Mouse (Mus musculus): ENCODE data around the gene Gpr150. TPM values are rescaled to one million over a fixed set of nuclear protein-coding genes. Genes with fewer than 3 reads are reported as not detected.

The Gpr150 gene
- polyA plus RNA-seq, 1 experiment from 2014 or later, result 0.12 TPM

DNA sequence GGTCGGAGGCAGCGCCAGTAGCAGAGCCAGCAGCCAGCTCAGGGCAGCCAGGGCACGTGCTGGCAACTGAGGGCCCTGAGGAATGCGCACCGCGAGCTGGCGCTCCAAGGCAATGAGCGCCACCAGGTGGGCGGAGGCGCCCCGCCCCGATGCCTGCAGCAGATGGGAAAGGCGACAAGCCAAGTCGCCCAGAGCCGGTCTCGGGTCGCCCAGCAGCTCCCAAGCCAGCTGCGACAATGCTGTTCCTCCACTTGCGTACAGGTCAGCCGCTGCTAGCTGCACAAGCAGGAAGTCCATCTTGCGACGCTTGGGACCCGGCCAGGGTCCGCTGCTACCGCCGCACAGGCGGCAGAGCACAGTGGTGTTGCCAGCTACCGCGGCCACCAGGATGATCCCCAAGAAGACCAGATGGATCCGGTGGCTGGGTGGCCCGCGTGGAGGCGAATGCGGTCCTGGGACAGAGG, 503 bp downstream of the Gpr150 start:
- peak overlapping the region; percentile 49 for H3K4me3 ChIP-seq (ENCODE audit: low read depth, low read length)
- no peak overlapping the region for H3K27ac ChIP-seq (replicated peaks)
- peak overlapping the region; percentile 88 for H3K4me2 ChIP-seq (replicated peaks; ENCODE audit: low read depth)
- peak; percentile 76 for ATAC-seq (ENCODE audit: low FRiP score, low TSS enrichment)
- under 1% methylated on average over 34 of the region's 34 CpGs for WGBS
- H3K27me3 ChIP-seq (ENCODE audit: control insufficient read depth, insufficient read depth, low read length), result 0 out of 2 replicates have a peak, but pooled peaks cover 8% of the 10 kb centered on the region
- H3K36me3 ChIP-seq (ENCODE audit: control insufficient read depth, insufficient read depth, low read length), result no peaks in the 10 kb centered on the region
- DNase-seq (ENCODE audit: low spot score), result peak; percentile 65
- peaks cover 8% of the 10 kb centered on the region; the same call in 1 of the 2 replicates for H3K4me1 ChIP-seq (replicated peaks; ENCODE audit: control insufficient read depth, insufficient read depth)
- no peaks in the 10 kb centered on the region for H3K9me3 ChIP-seq (ENCODE audit: control insufficient read depth, low read length)
- H3K9ac ChIP-seq (ENCODE audit: low read length), result 0 out of 2 replicates have a peak overlapping the region, but pooled peaks have one; percentile 18
- TF ChIP-seq EP300 (optimal IDR thresholded peaks at IDR 0.05), result no peak
- TF ChIP-seq CTCF (IDR thresholded peaks at IDR 0.05; ENCODE audit: low read depth), result peak; percentile 62

DNA sequence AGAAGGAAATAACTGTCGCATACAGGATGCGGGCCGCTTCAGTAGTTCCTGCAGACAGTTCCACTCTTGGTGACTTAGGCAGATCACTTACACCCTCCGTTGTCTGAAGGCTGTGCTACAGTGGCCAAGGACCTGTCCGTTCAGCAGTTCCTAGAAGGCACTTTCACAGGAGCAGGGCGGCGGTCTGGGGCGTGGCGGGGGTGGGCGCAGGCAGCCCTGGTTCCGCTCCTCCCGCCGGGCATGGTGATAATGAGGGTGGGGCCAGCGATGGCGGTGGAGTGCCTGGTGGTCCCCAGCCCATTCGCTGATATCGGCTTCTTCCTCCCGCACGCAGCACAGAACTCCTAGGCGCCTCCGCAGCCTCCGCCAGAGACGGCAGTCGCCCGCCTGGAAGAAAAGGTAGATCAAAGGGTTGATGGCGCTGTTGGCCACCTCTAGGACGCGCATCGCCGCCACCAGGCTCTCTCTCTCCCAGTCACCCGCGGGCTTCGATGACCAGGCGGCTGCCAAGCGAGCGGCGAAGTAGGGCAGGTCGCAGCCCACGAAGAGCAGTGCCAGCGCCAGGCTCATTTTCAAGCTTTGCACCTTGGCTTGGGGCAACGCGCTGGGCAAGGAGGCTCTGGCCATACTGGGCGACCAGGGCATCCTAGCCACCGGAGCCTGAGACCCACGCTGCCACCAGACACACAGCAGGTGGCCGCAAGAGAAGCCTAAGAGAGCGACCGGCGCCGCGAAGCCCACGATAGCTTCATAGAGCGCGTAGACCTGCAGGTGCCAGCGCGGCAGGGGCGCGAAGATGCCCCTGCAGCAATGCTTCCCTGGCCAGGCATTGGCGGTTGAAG, 1.2 kb downstream of the Gpr150 start:
- WGBS, result 1% methylated on average over 59 of the region's 59 CpGs
- H3K36me3 ChIP-seq (ENCODE audit: control insufficient read depth, insufficient read depth, low read length), result no peaks in the 10 kb centered on the region
- peak overlapping the region; percentile 19; the same call in 1 of the 2 replicates for H3K9ac ChIP-seq (ENCODE audit: low read length)
- ATAC-seq (ENCODE audit: low FRiP score, low TSS enrichment) (peak; percentile 32; the same call in 1 of the 2 replicates), DNase-seq (ENCODE audit: low spot score) (peak; percentile 30)
- no peak overlapping the region for H3K27ac ChIP-seq (replicated peaks)
- peak overlapping the region; percentile 88 for H3K4me2 ChIP-seq (replicated peaks; ENCODE audit: low read depth)
- no peak for TF ChIP-seq EP300 (optimal IDR thresholded peaks at IDR 0.05)
- TF ChIP-seq CTCF (IDR thresholded peaks at IDR 0.05; ENCODE audit: low read depth), result no peak
- H3K9me3 ChIP-seq (ENCODE audit: control insufficient read depth, low read length), result no peaks in the 10 kb centered on the region
- peaks cover 8% of the 10 kb centered on the region; the same call in 1 of the 2 replicates for H3K4me1 ChIP-seq (replicated peaks; ENCODE audit: control insufficient read depth, insufficient read depth)
- H3K27me3 ChIP-seq (ENCODE audit: control insufficient read depth, insufficient read depth, low read length), result 0 out of 2 replicates have a peak, but pooled peaks cover 8% of the 10 kb centered on the region
- peak overlapping the region; percentile 49 for H3K4me3 ChIP-seq (ENCODE audit: low read depth, low read length)

DNA sequence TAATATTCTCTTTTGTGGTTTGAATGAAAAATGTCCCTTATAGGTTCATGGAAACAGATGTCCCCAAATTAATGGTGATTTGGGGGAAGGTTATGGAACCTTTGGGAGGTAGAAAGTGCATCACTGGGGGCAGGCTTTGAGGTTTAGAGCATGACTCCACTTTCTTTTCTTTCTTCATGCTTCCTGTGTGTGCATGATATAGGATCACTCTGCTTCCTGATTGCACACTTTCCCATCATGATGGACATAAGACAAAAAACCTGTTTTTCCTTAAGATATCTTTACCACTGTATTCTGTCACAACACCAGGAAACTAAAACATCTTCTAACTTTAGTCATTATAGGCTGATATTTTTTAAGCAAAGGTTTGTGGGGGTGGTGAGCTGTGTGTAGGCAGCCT, 11.8 kb downstream of the Gpr150 start:
- DNase-seq (ENCODE audit: low spot score), result no peak
- H3K4me1 ChIP-seq (replicated peaks; ENCODE audit: control insufficient read depth, insufficient read depth), result no peaks in the 10 kb centered on the region
- no peak for ATAC-seq (ENCODE audit: low FRiP score, low TSS enrichment)
- no peaks in the 10 kb centered on the region for H3K27me3 ChIP-seq (ENCODE audit: control insufficient read depth, insufficient read depth, low read length)
- H3K9me3 ChIP-seq (ENCODE audit: control insufficient read depth, low read length), result no peaks in the 10 kb centered on the region
- no peak overlapping the region for H3K27ac ChIP-seq (replicated peaks)
- H3K4me3 ChIP-seq (ENCODE audit: low read depth, low read length), result no peak overlapping the region
- H3K9ac ChIP-seq (ENCODE audit: low read length), result no peak overlapping the region
- no peak for TF ChIP-seq EP300 (optimal IDR thresholded peaks at IDR 0.05)
- TF ChIP-seq CTCF (IDR thresholded peaks at IDR 0.05; ENCODE audit: low read depth), result no peak
- H3K4me2 ChIP-seq (replicated peaks; ENCODE audit: low read depth), result no peak overlapping the region
- H3K36me3 ChIP-seq (ENCODE audit: control insufficient read depth, insufficient read depth, low read length), result no peaks in the 10 kb centered on the region

DNA sequence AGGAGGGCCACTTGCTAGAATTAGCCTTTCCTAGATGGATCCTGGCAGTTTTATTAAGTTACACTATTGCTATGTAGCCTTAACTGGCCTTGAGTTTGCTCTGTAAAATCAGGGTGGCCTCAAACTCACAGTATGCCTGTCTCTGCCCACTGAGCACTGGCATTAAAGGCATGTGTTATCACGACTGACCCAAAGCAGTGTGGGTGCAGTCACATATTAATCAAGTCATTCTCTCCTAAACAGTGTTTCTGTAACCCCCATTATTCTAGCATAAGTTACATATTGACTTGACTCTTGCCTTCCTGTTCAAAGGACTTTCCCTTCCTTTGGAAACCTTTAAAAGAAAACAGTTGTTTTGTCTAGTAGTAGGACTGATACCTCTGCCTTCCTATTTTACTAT, 14.3 kb downstream of the Gpr150 start:
- Histone ChIP-seq H3K4me2 (replicated peaks; ENCODE audit: low read depth) (no peak overlapping the region), H3K9me3 (ENCODE audit: control insufficient read depth, low read length) (no peaks in the 10 kb centered on the region), H3K9ac (ENCODE audit: low read length) (no peak overlapping the region), H3K4me3 (ENCODE audit: low read depth, low read length) (no peak overlapping the region), H3K36me3 (ENCODE audit: control insufficient read depth, insufficient read depth, low read length) (no peaks in the 10 kb centered on the region), H3K27me3 (ENCODE audit: control insufficient read depth, insufficient read depth, low read length) (no peaks in the 10 kb centered on the region), H3K4me1 (replicated peaks; ENCODE audit: control insufficient read depth, insufficient read depth) (no peaks in the 10 kb centered on the region), H3K27ac (replicated peaks) (no peak overlapping the region)
- ATAC-seq (ENCODE audit: low FRiP score, low TSS enrichment), result no peak
- DNase-seq (ENCODE audit: low spot score), result no peak
- TF ChIP-seq CTCF (IDR thresholded peaks at IDR 0.05; ENCODE audit: low read depth) (no peak), EP300 (optimal IDR thresholded peaks at IDR 0.05) (no peak)
- WGBS, result 55% methylated on average over 1 of the region's 1 CpGs

DNA sequence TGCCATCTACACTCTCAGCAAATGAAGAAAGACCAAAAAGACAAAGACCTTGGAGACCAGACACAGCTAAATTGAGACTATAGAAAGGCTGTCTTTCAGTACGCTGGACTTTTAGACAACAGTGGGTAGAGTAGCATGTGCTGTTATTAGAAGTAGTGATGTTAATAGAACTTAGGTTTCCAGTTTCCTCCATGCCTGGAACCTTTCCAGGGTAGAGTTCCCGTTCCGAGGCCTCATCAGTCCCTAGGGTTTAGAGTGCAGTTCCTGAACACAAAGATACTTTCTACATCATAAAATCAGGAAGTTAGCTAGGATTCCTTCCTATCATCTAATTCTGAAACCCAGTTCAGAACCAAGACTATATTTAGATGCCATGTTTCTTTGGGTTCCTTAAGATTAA, 32.2 kb downstream of the Gpr150 start:
- H3K9me3 ChIP-seq (ENCODE audit: control insufficient read depth, low read length), result no peaks in the 10 kb centered on the region
- no peaks in the 10 kb centered on the region for H3K27me3 ChIP-seq (ENCODE audit: control insufficient read depth, insufficient read depth, low read length)
- no peak overlapping the region for H3K4me2 ChIP-seq (replicated peaks; ENCODE audit: low read depth)
- WGBS, result 54% methylated on average over 3 of the region's 3 CpGs
- ATAC-seq (ENCODE audit: low FRiP score, low TSS enrichment), result no peak
- no peaks in the 10 kb centered on the region for H3K36me3 ChIP-seq (ENCODE audit: control insufficient read depth, insufficient read depth, low read length)
- H3K9ac ChIP-seq (ENCODE audit: low read length), result no peak overlapping the region
- H3K4me3 ChIP-seq (ENCODE audit: low read depth, low read length), result no peak overlapping the region
- no peaks in the 10 kb centered on the region for H3K4me1 ChIP-seq (replicated peaks; ENCODE audit: control insufficient read depth, insufficient read depth)
- DNase-seq (ENCODE audit: low spot score), result no peak
- no peak for TF ChIP-seq EP300 (optimal IDR thresholded peaks at IDR 0.05)
- TF ChIP-seq CTCF (IDR thresholded peaks at IDR 0.05; ENCODE audit: low read depth), result no peak
- H3K27ac ChIP-seq (replicated peaks), result no peak overlapping the region

DNA sequence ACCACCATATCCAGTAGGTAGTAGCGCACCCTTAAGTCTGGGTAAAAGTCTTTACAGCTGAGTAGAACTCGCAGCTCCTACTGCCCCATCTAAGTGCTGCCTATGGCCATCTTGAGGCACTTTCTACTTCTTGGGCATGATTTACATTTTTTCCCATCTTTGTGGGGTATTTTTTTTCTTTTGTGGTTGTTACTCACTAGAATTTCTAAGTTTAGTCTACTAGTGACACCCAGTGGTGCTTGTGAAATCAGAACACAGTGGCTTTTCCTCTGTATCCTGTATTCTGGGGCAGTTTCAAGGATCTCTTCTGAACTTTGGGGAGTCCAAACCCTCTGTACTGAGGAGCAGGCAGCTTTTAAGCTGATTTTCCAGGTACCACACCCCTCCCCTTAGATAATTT, 35.0 kb downstream of the Gpr150 start:
- H3K36me3 ChIP-seq (ENCODE audit: control insufficient read depth, insufficient read depth, low read length), result no peaks in the 10 kb centered on the region
- H3K27ac ChIP-seq (replicated peaks), result no peak overlapping the region
- no peaks in the 10 kb centered on the region for H3K9me3 ChIP-seq (ENCODE audit: control insufficient read depth, low read length)
- no peak for DNase-seq (ENCODE audit: low spot score)
- H3K4me1 ChIP-seq (replicated peaks; ENCODE audit: control insufficient read depth, insufficient read depth), result no peaks in the 10 kb centered on the region
- H3K27me3 ChIP-seq (ENCODE audit: control insufficient read depth, insufficient read depth, low read length), result no peaks in the 10 kb centered on the region
- H3K9ac ChIP-seq (ENCODE audit: low read length), result no peak overlapping the region
- H3K4me2 ChIP-seq (replicated peaks; ENCODE audit: low read depth), result no peak overlapping the region
- no peak for ATAC-seq (ENCODE audit: low FRiP score, low TSS enrichment)
- no peak overlapping the region for H3K4me3 ChIP-seq (ENCODE audit: low read depth, low read length)
- peak; percentile 61 for TF ChIP-seq CTCF (IDR thresholded peaks at IDR 0.05; ENCODE audit: low read depth)
- no peak for TF ChIP-seq EP300 (optimal IDR thresholded peaks at IDR 0.05)
- 88% methylated on average over 2 of the region's 2 CpGs for WGBS
